Mouse (Mus musculus) C2C12 (cell line): ENCODE data around the gene Disp3. TPM values are rescaled to one million over a fixed set of nuclear protein-coding genes. Genes with fewer than 3 reads are reported as not detected.

Source experiments
- H3K27me3 ChIP-seq: one replicate; pipeline ENCODE4 v1.6.1; 2011; ENCODE audit not compliant: control insufficient read depth, insufficient read depth, insufficient read length
- H3K36me3 ChIP-seq: one replicate; pipeline ENCODE4 v1.6.1; 2011; ENCODE audit not compliant: control insufficient read depth, insufficient read depth
- H3K4me3 ChIP-seq: one replicate; pipeline ENCODE4 v1.5.1; 2011; ENCODE audit warnings: mild to moderate bottlenecking, control low read depth; ENCODE audit not compliant: poor library complexity, insufficient read depth, severe bottlenecking
- H3K79me2 ChIP-seq: one replicate; pipeline ENCODE4 v1.6.1; 2011; ENCODE audit not compliant: control insufficient read depth, insufficient read depth
- H3K79me3 ChIP-seq: one replicate; pipeline ENCODE4 v1.6.1; 2011; ENCODE audit warnings: low read depth, control low read depth
- H3ac ChIP-seq: one replicate; pipeline ENCODE3; 2011; ENCODE audit warnings: low read depth; ENCODE audit not compliant: control insufficient read depth, insufficient read length
- CEBPB ChIP-seq: IDR thresholded peaks from one replicate; pipeline ENCODE4 v1.6.1; 2011; ENCODE audit warnings: low read depth, mild to moderate bottlenecking, control low read depth, moderate library complexity
- CTCF ChIP-seq: IDR thresholded peaks from one replicate; pipeline ENCODE4 v1.5.1; 2011; ENCODE audit not compliant: control insufficient read depth, insufficient read depth, insufficient read length
- FOSL1 ChIP-seq: IDR thresholded peaks from one replicate; pipeline ENCODE4 v1.8.0; 2011; ENCODE audit warnings: mild to moderate bottlenecking, low read length; ENCODE audit not compliant: poor library complexity, insufficient read depth, severe bottlenecking
- MAX ChIP-seq: IDR thresholded peaks from one replicate; pipeline ENCODE4 v1.6.1; 2011; ENCODE audit warnings: mild to moderate bottlenecking, control low read depth
- MYOD1 ChIP-seq: IDR thresholded peaks from one replicate; pipeline ENCODE4 v1.6.1; 2011; ENCODE audit warnings: low read depth; ENCODE audit not compliant: control insufficient read depth, insufficient read length
- MYOG ChIP-seq: IDR thresholded peaks from one replicate; pipeline ENCODE4 v1.6.1; 2011; ENCODE audit not compliant: control insufficient read depth, insufficient read length; ENCODE audit errors: extremely low read depth
- USF1 ChIP-seq: IDR thresholded peaks from one replicate; pipeline ENCODE4 v1.6.1; 2011; ENCODE audit warnings: low read depth, mild to moderate bottlenecking, control low read depth, moderate library complexity
- polyA plus RNA-seq: library from polyadenylated mRNA; unstranded; fragments of >200 nt; fragmentation: generic; extraction: Trizol; gene quantifications from one replicate; pipeline ENCODE4 v1.2.1, GENCODE M21; 2012; ENCODE audit warnings: missing spikeins

Disp3 gene
- polyA plus RNA-seq, 1 experiment: 0.04 TPM

DNA sequence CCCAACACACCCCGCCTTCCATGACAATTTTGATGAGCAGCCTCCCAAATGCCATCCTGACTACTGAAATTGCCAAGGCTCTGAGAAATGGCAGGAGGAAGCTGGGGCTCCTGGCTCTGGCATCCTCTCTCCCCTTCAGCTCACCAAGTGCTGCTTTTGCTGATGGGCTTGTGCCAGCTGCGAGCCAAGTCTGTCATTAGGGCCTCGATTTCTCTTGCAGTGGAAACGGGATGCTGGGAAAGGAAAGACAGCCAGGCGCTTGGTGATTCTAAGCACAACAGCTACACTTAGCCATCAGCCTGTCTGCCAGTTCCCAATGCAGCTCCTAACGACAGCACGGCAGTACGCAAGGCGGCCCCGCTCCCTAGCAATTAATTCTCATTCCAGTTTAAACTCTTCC, 26.6 kb upstream of the Disp3 start:
- Histone ChIP-seq H3K36me3 (no peaks in the 10 kb centered on the region), H3K27me3 (peaks cover 31% of the 10 kb centered on the region), H3ac (no peak overlapping the region), H3K79me3 (no peaks in the 10 kb centered on the region), H3K4me3 (no peak overlapping the region), H3K79me2 (no peaks in the 10 kb centered on the region)
- TF ChIP-seq CEBPB (no peak), CTCF (no peak), MYOG (no peak), MAX (no peak), FOSL1 (no peak), USF1 (no peak), MYOD1 (no peak)

DNA sequence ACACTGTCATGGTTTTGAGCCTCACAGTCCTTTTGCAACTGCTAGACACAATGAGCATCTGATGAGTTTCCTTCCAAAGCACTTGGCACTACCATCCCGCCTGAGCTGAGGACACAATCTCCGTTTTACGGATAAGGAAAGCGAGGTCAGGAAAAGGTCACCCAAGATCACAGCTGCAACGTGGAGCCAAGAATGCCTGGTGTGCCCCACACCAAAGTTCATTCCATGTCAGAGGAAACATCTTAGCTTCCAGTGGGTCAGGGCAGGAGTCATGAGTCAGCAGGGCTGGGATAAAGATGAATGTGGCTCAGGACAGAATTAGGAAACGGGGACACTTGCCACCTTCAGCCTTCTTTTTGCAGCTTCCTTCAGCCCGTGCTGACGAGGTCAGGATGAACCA, 25.8 kb upstream of the Disp3 start:
- Histone ChIP-seq H3K4me3 (no peak overlapping the region), H3K27me3 (peaks cover 31% of the 10 kb centered on the region), H3K36me3 (no peaks in the 10 kb centered on the region), H3K79me2 (no peaks in the 10 kb centered on the region), H3K79me3 (no peaks in the 10 kb centered on the region), H3ac (no peak overlapping the region)
- no peak for TF ChIP-seq FOSL1
- no peak for TF ChIP-seq CEBPB
- no peak for TF ChIP-seq MAX
- no peak for TF ChIP-seq USF1
- no peak for TF ChIP-seq MYOD1
- TF ChIP-seq CTCF: no peak
- no peak for TF ChIP-seq MYOG

DNA sequence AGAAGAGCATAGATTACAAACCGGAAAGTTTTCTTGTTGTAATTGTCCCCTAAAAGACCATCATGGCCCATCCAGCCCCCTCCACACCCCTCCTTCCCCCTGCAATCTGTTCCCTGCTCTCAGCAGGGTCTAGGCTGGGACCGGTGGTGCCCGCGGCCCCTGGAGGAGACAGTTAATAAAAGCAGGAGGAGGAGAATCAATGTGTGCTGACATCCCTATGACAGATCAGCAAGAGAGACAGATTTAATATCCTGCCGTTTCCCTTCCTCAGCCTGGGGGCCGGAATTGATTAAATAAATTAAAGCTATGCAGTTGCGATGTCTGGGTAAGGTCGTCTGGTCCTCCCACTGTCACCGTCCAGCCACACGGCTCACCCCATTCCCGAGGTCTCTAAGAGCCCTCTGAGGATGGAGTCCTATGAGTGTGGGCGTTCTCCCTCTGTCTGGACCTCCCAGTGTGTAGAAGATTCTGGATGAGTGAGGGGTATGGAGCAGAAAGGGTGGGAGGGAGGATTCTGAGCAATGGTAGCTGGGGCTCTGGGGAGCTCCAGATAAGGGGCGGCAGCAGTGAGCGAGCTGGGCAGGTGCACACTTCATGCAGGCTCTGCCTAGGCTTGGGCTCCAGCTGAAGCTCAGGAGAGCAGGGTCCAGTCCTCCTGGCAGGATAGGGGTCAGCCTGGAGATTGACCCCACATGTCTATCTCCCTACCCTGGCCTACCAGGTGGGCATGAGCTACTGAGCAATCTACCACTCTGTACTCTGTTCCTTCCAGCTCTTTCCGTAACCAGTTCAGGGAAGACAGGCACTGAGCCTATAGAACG, 24.7 kb upstream of the Disp3 start:
- Histone ChIP-seq H3K79me3 (no peaks in the 10 kb centered on the region), H3K79me2 (no peaks in the 10 kb centered on the region), H3K36me3 (no peaks in the 10 kb centered on the region), H3ac (no peak overlapping the region), H3K4me3 (no peak overlapping the region), H3K27me3 (peaks cover 31% of the 10 kb centered on the region)
- no peak for TF ChIP-seq MYOG

DNA sequence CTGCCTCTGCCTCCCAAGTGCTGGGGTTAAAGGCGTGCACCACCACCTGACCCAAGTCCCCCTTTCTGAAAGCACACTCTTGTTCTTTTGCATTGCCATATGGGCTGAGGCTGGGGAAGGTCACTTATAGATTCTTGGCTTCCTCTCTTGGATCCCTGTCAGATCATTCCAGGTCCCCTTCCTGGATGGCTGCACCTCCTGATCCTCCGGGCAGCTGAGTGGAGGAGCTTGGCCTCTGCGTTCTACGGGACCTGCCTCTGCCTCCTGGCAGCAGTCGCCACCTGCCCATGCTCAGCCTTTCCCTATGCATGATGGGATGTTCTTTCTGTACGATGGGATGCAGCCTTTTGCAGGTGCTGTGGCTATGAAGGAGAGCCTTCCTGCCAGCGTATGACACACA, 23.1 kb upstream of the Disp3 start:
- peaks cover 34% of the 10 kb centered on the region for H3K27me3 ChIP-seq
- no peak overlapping the region for H3ac ChIP-seq

GRCm38 (mm10) chr4:148310126-148310525, 22.4 kb upstream of the Disp3 start:
- Histone ChIP-seq H3K36me3 (no peaks in the 10 kb centered on the region), H3ac (no peak overlapping the region), H3K27me3 (peaks cover 39% of the 10 kb centered on the region), H3K4me3 (no peak overlapping the region), H3K79me2 (no peaks in the 10 kb centered on the region), H3K79me3 (no peaks in the 10 kb centered on the region)
- TF ChIP-seq MYOG (no peak), MAX (no peak), CTCF (no peak), FOSL1 (no peak), CEBPB (no peak), USF1 (no peak), MYOD1 (no peak)

More for the DNA sequence above, 23.1 kb upstream of the Disp3 start:
- TF ChIP-seq FOSL1 (no peak), MAX (no peak), USF1 (no peak), MYOD1 (no peak), CEBPB (no peak), MYOG (no peak), CTCF (no peak)
- no peaks in the 10 kb centered on the region for H3K79me2 ChIP-seq
- H3K4me3 ChIP-seq: no peak overlapping the region
- no peaks in the 10 kb centered on the region for H3K79me3 ChIP-seq
- no peaks in the 10 kb centered on the region for H3K36me3 ChIP-seq

GRCm38 (mm10) chr4:148306406-148307083, 18.8 kb upstream of the Disp3 start:
- Histone ChIP-seq H3K79me2 (no peaks in the 10 kb centered on the region), H3K4me3 (no peak overlapping the region), H3K79me3 (no peaks in the 10 kb centered on the region), H3K27me3 (peaks cover 26% of the 10 kb centered on the region), H3K36me3 (no peaks in the 10 kb centered on the region), H3ac (no peak overlapping the region)
- no peak for TF ChIP-seq CEBPB
- no peak for TF ChIP-seq MYOG
- TF ChIP-seq MYOD1: no peak
- no peak for TF ChIP-seq FOSL1
- no peak for TF ChIP-seq CTCF
- no peak for TF ChIP-seq MAX
- no peak for TF ChIP-seq USF1
